Mouse (Mus musculus) CH12.LX (cell line): Measurements from ENCODE around the gene Tex21.

ENCODE experiments used
- CTCF ChIP-seq, 2 experiments: IDR thresholded peaks in 1 of 2; conservative IDR thresholded peaks in 1 of 2; 2 replicates each; pipeline ENCODE4 v1.5.1; 2011 to 2012; ENCODE audit warnings: low read depth in 2 of 2, low read length in 2 of 2, improper control_type of control experiment in 1 of 2, inconsistent platforms in 1 of 2, mild to moderate bottlenecking in 1 of 2, moderate library complexity in 1 of 2
- MXI1 ChIP-seq: IDR thresholded peaks from 2 replicates; pipeline ENCODE4 v1.6.1; 2011; ENCODE audit warnings: mild to moderate bottlenecking, low read depth, low read length, improper control_type of control experiment

DNA sequence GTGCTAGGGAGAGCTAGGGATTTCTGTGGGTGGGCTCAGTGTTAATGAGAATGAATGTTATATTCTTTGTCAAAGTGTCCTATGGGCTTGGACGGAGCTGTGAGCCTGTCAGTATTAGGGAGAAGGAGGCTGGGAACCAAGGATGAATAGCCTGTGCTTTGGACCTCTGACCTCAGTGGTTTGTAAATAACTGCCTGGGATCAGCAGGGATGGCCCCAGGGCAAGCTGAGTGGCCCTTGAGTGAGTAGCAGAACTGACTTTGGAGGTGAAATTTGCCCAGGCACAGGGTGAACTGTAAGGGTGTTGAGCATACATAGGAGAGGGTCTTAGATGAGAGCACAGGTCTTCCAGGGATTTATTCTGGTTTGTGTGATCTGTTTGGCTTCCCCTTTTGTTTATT lies 17.3 kb upstream of the Tex21 start:
- no peak for TF ChIP-seq CTCF (conservative IDR thresholded peaks at IDR 0.05 in 1 of 2, IDR thresholded peaks at IDR 0.05 in 1 of 2; ENCODE audit: low read depth in 2 of 2, low read length in 2 of 2)
- no peak for TF ChIP-seq MXI1
